Mouse (Mus musculus) liver, adult 2 months (tissue): ENCODE measurements around the gene Parp4. TPM values are rescaled to one million over a fixed set of nuclear protein-coding genes. Genes with fewer than 3 reads are reported as not detected.

Experiments used
- DNase-seq: peaks from one replicate; pipeline ENCODE4 v3.0.0-alpha.2; 2011; ENCODE audit warnings: low read depth, low spot score; ENCODE audit errors: extremely low read depth
- H3K27ac ChIP-seq: fragments of 200-500 bp; replicated peaks from 2 replicates; pipeline ENCODE4 v1.5.1; 2012; ENCODE audit warnings: low read depth, mild to moderate bottlenecking, control low read depth, inconsistent platforms, low read length; ENCODE audit not compliant: insufficient read depth
- H3K27me3 ChIP-seq: fragments of 200-500 bp; 2 replicates; pipeline ENCODE4 v1.6.1; 2012; ENCODE audit warnings: mild to moderate bottlenecking, moderate library complexity, low read length, inconsistent platforms; ENCODE audit not compliant: control insufficient read depth, insufficient read depth
- H3K36me3 ChIP-seq: fragments of 200-500 bp; 2 replicates; pipeline ENCODE4 v1.6.1; 2012; ENCODE audit warnings: low read length, inconsistent platforms; ENCODE audit not compliant: control insufficient read depth, insufficient read depth
- H3K4me1 ChIP-seq: fragments of 200-500 bp; 2 replicates; pipeline ENCODE4 v1.6.1; 2011; ENCODE audit warnings: low read length; ENCODE audit not compliant: control insufficient read depth, insufficient read depth
- H3K4me3 ChIP-seq: fragments of 200-500 bp; 2 replicates; pipeline ENCODE4 v1.5.1; 2011; ENCODE audit warnings: low read depth, mild to moderate bottlenecking, control low read depth, low read length, moderate library complexity; ENCODE audit not compliant: insufficient read depth
- H3K79me2 ChIP-seq: fragments of 200-500 bp; 2 replicates; pipeline ENCODE4 v1.6.1; 2012; ENCODE audit warnings: inconsistent platforms, mild to moderate bottlenecking, low read length, moderate library complexity; ENCODE audit not compliant: control insufficient read depth, insufficient read depth
- H3K9ac ChIP-seq: fragments of 200-500 bp; 2 replicates; pipeline ENCODE4 v1.6.1; 2012; ENCODE audit warnings: low read depth, mild to moderate bottlenecking, control low read depth, inconsistent platforms, low read length
- CTCF ChIP-seq: fragments of 200-500 bp; IDR thresholded peaks from 2 replicates; pipeline ENCODE4 v1.5.1; 2011; ENCODE audit warnings: low read depth, low read length, control low read depth
- POLR2A ChIP-seq: fragments of 200-500 bp; IDR thresholded peaks from 2 replicates; pipeline ENCODE4 v1.6.1; 2011; ENCODE audit warnings: low read length, control low read depth; ENCODE audit not compliant: insufficient read depth; ENCODE audit errors: extremely low read depth
- WGBS: fragments of 180-500 bp; shearing (Covaris S2); methylation state at CpG from one replicate; pipeline ENCODE4 v1.1.7; 2018; 5-methylcytosine and 5-hydroxymethylcytosine counted together
- polyA plus RNA-seq: library from polyadenylated mRNA; depleted of rRNA; stranded (reverse); fragments of >200 nt; gene quantifications from 2 replicates; pipeline ENCODE4 v1.2.3, GENCODE M21; 2012; rRNA removed
- total RNA-seq: library from RNA; depleted of rRNA; stranded (reverse); fragments of >200 nt; gene quantifications from 2 replicates; pipeline ENCODE4 v1.2.3, GENCODE M21; 2014; rRNA removed

The Parp4 gene
- total and polyA plus RNA-seq, 2 experiments: 2.6 to 7.8 TPM

GRCm38 (mm10) chr14:56702644-56703043, 127.2 kb downstream of the Parp4 start:
- no peak overlapping the region for H3K27ac ChIP-seq
- no peaks in the 10 kb centered on the region; the same call in 1 of the 2 replicates for H3K79me2 ChIP-seq
- no peaks in the 10 kb centered on the region for H3K4me1 ChIP-seq
- 94% methylated on average over 4 of the region's 4 CpGs for WGBS
- H3K9ac ChIP-seq: no peak overlapping the region
- TF ChIP-seq CTCF: no peak
- TF ChIP-seq POLR2A: no peak
- H3K4me3 ChIP-seq: no peak overlapping the region
- no peak for DNase-seq
- peaks cover 14% of the 10 kb centered on the region for H3K36me3 ChIP-seq
- H3K27me3 ChIP-seq: no peaks in the 10 kb centered on the region

- WGBS: 74% methylated on average over 4 of the region's 4 CpGs
- no peaks in the 10 kb centered on the region for H3K27me3 ChIP-seq
- no peaks in the 10 kb centered on the region for H3K4me1 ChIP-seq
- peaks cover 4% of the 10 kb centered on the region; the same call in 1 of the 2 replicates for H3K36me3 ChIP-seq
- H3K4me3 ChIP-seq: no peak overlapping the region
- DNase-seq: no peak
- no peak for TF ChIP-seq POLR2A
- no peak for TF ChIP-seq CTCF
- no peak overlapping the region for H3K9ac ChIP-seq
- H3K27ac ChIP-seq: no peak overlapping the region
- no peaks in the 10 kb centered on the region; the same call in 1 of the 2 replicates for H3K79me2 ChIP-seq
Observed at GRCm38 (mm10) chr14:56705687-56706086, 130.3 kb downstream of the Parp4 start.

Other genes with a start within 250 kb of the Parp4 start
- gene Atp12a, start 210.6 kb upstream of the Parp4 start, total RNA-seq: not detected in 2 replicates
- 0.04 TPM in 1 of 2 replicates, not detected in the other for gene Atp12a, start 210.6 kb upstream of the Parp4 start, polyA plus RNA-seq
- gene Rnf17, start 173.0 kb upstream of the Parp4 start, total RNA-seq: 0.07 and 0.18 TPM in 2 replicates
- not detected in 2 replicates for gene Rnf17, start 173.0 kb upstream of the Parp4 start, polyA plus RNA-seq
- 1.4 and 4.1 TPM in 2 replicates for gene Cenpj, start 194 bp upstream of the Parp4 start, total RNA-seq
- gene Cenpj, start 194 bp upstream of the Parp4 start, polyA plus RNA-seq: 0.54 and 0.67 TPM in 2 replicates
- 8.1 and 10.4 TPM in 2 replicates for gene Mphosph8, start 92.6 kb downstream of the Parp4 start, total RNA-seq
- 2.6 and 2.8 TPM in 2 replicates for gene Mphosph8, start 92.6 kb downstream of the Parp4 start, polyA plus RNA-seq
- gene Pspc1, start 202.7 kb downstream of the Parp4 start, total RNA-seq: 6.5 and 11.6 TPM in 2 replicates
- gene Pspc1, start 202.7 kb downstream of the Parp4 start, polyA plus RNA-seq: 1.3 and 1.8 TPM in 2 replicates
- gene Zmym5, start 236.1 kb downstream of the Parp4 start, total RNA-seq: 14.2 and 18.5 TPM in 2 replicates
- 2.8 and 3.0 TPM in 2 replicates for gene Zmym5, start 236.1 kb downstream of the Parp4 start, polyA plus RNA-seq